Mouse (Mus musculus): Measurements from ENCODE around the gene Il3. TPM values are rescaled to one million over a fixed set of nuclear protein-coding genes. Genes with fewer than 3 reads are reported as not detected.
"Not testable (repeated sequence)": the region's sequence is repeated elsewhere in the genome, so short reads cannot be mapped to it uniquely, and the experiment has no call there.

Il3 gene
- polyA plus RNA-seq, 1 experiment from 2014 or later = not detected

DNA sequence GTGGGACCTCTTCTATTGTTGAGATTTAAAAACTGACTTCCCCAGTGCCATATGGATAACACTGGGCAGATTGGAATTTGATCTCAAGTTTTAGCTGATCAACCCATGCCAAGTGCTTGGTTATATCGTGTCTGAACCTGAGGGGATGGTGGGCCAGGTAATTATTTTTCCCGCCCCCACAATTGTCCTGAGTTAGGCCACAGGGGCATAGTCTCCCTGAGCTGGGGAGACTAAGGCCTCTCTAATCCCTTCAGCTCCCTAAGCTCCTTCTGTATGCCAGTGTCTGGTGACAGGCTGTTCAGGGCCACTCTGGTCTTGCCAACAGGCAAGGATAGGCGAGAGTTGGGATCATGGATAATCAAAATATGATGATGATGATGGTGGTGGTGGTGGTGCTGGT lies 38.3 kb upstream of the Il3 start:
- ATAC-seq (ENCODE audit: insufficient number of reproducible peaks, insufficient read depth, low FRiP score, low read depth) = no peak
- Histone ChIP-seq H3K27ac (ENCODE audit: low read length) (no peak overlapping the region), H3K36me3 (ENCODE audit: control insufficient read depth, insufficient read depth, low read length) (no peaks in the 10 kb centered on the region), H3K4me2 (replicated peaks; ENCODE audit: low read depth, low read length) (no peak overlapping the region), H3K27me3 (ENCODE audit: control insufficient read depth, insufficient read depth, low read length) (0 out of 2 replicates have a peak, but pooled peaks cover 3% of the 10 kb centered on the region), H3K4me3 (ENCODE audit: low read depth, low read length) (no peak overlapping the region), H3K4me1 (ENCODE audit: control insufficient read depth, insufficient read depth, low read length) (peaks cover 4% of the 10 kb centered on the region; the same call in 1 of the 2 replicates), H3K9ac (replicated peaks; ENCODE audit: low read depth, low read length) (no peak overlapping the region), H3K9me3 (ENCODE audit: control insufficient read depth, low read depth, low read length) (no peaks in the 10 kb centered on the region)
- WGBS = 91% methylated on average over 3 of the region's 3 CpGs

DNA sequence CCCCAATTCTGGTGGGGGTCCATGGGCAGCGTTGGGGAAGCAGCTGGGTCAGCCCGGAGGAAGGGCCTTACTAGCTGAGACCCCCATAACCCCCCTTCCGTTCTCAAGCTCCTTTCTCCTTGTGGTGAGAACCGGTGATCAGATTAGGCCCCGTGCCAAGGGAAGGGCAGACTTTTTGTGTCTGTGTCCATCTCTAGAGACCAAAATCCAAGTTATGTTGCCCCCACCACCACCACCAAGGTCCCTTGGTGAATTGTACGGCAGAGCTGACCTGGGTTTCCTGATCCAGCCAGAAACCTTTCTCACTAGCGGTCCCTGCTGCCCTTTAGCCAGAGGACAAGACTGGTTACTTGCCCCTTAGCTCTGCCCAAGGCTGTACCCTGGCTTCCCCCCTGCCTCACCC lies 37.4 kb upstream of the Il3 start:
- no peaks in the 10 kb centered on the region for H3K9me3 ChIP-seq (ENCODE audit: control insufficient read depth, low read depth, low read length)
- H3K27ac ChIP-seq (ENCODE audit: low read length) = no peak overlapping the region
- ATAC-seq (ENCODE audit: insufficient number of reproducible peaks, insufficient read depth, low FRiP score, low read depth) = no peak
- H3K36me3 ChIP-seq (ENCODE audit: control insufficient read depth, insufficient read depth, low read length) = no peaks in the 10 kb centered on the region
- H3K4me2 ChIP-seq (replicated peaks; ENCODE audit: low read depth, low read length) = peak overlapping the region; percentile 92
- 0 out of 2 replicates have a peak, but pooled peaks cover 3% of the 10 kb centered on the region for H3K27me3 ChIP-seq (ENCODE audit: control insufficient read depth, insufficient read depth, low read length)
- H3K4me3 ChIP-seq (ENCODE audit: low read depth, low read length) = peak overlapping the region; percentile 49
- peaks cover 4% of the 10 kb centered on the region; the same call in 1 of the 2 replicates for H3K4me1 ChIP-seq (ENCODE audit: control insufficient read depth, insufficient read depth, low read length)
- H3K9ac ChIP-seq (replicated peaks; ENCODE audit: low read depth, low read length) = peak overlapping the region; percentile 25; the same call in 1 of the 2 replicates
- 5% methylated on average over 7 of the region's 7 CpGs for WGBS

DNA sequence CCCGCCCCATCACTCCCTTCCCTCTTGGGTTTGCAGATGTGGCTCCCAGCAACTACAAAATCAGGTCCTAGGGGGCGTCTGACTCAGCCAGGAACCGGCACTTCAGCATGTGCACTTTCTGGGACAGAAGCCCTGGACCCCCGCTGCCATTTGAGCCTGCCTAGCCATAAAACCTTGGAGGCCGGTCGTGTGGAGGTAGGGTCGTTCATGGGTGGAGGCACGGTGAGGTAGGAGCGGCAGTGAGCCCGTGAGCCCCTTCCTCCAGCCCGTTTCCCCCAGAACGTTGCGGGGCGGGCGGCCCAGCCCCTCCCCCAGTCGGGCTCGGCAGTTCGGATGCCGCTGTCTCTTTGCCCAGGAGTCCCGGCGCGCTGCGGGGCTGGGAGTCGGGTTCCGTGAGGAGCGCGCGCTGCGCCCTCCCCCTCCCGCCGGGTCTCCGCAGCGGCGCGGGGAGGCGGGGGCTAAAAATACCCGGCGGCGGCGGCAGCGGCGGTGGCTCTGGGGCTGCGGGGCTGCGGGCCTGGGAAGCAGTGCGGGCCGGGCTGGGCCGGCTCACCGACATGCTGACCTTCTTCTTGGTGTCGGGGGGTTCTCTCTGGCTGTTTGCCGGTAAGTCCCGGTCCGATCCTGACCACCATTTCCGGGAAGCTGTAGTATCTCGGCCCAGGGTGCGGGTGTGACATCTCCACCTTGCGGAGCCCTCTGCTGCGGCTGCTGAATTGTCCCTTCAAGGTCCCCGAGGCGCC lies 36.8 kb upstream of the Il3 start, which contains the start of gene Acsl6:
Acsl6 (plus strand) TSS at position 71 of the 743 bp plus-strand sequence.
- Histone ChIP-seq H3K27ac (ENCODE audit: low read length) (no peak within 1 kb of the TSS), H3K9ac (replicated peaks; ENCODE audit: low read depth, low read length) (peak within 1 kb of the TSS; percentile 25; the same call in 1 of the 2 replicates), H3K27me3 (ENCODE audit: control insufficient read depth, insufficient read depth, low read length) (0 out of 2 replicates have a peak, but pooled peaks cover 3% of the 10 kb centered on the region), H3K36me3 (ENCODE audit: control insufficient read depth, insufficient read depth, low read length) (no peaks in the 10 kb centered on the region), H3K9me3 (ENCODE audit: control insufficient read depth, low read depth, low read length) (no peaks in the 10 kb centered on the region), H3K4me3 (ENCODE audit: low read depth, low read length) (peak within 1 kb of the TSS; percentile 49), H3K4me1 (ENCODE audit: control insufficient read depth, insufficient read depth, low read length) (peaks cover 4% of the 10 kb centered on the region; the same call in 1 of the 2 replicates), H3K4me2 (replicated peaks; ENCODE audit: low read depth, low read length) (peak within 1 kb of the TSS; percentile 92)
- no peak for ATAC-seq (ENCODE audit: insufficient number of reproducible peaks, insufficient read depth, low FRiP score, low read depth)
- WGBS = under 1% methylated on average over 59 of the region's 59 CpGs

DNA sequence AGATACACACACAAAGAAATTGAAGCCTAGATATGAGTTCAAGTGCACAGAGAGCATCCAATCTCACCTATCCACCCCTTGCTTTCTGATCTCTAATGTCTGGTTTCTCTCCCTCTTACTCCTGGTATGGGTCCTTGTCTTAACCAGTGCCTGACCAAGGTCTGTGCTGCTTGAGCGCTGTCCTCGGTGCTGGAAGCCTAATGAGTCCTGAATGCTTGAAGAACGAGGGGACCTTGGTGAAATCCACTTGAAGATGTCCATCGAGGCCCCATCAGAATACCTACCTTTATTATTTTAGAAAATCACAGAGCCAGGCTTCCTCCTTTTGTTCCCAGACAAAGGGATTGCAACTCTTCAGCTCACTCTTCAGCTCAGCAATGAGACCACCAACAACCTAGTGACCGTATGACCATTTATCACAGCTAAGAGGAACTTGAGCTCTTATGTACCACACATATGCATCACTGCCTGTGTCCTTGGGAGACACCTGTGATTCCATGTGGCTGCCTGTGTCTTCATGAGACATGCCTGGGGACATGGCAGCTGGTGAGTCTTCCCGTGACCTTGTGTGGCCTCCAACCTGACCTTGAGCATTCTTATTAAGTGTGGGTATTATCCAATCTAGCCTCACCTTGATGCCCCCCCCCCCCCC lies 36.1 kb upstream of the Il3 start:
- Histone ChIP-seq H3K36me3 (ENCODE audit: control insufficient read depth, insufficient read depth, low read length) (no peaks in the 10 kb centered on the region), H3K4me3 (ENCODE audit: low read depth, low read length) (no peak overlapping the region), H3K4me1 (ENCODE audit: control insufficient read depth, insufficient read depth, low read length) (peaks cover 4% of the 10 kb centered on the region; the same call in 1 of the 2 replicates), H3K27ac (ENCODE audit: low read length) (no peak overlapping the region), H3K9me3 (ENCODE audit: control insufficient read depth, low read depth, low read length) (no peaks in the 10 kb centered on the region), H3K4me2 (replicated peaks; ENCODE audit: low read depth, low read length) (peak overlapping the region; percentile 92; the same call in 1 of the 2 replicates), H3K9ac (replicated peaks; ENCODE audit: low read depth, low read length) (no peak overlapping the region), H3K27me3 (ENCODE audit: control insufficient read depth, insufficient read depth, low read length) (0 out of 2 replicates have a peak, but pooled peaks cover 3% of the 10 kb centered on the region)
- no peak for ATAC-seq (ENCODE audit: insufficient number of reproducible peaks, insufficient read depth, low FRiP score, low read depth)
- 24% methylated on average over 6 of the region's 6 CpGs for WGBS

DNA sequence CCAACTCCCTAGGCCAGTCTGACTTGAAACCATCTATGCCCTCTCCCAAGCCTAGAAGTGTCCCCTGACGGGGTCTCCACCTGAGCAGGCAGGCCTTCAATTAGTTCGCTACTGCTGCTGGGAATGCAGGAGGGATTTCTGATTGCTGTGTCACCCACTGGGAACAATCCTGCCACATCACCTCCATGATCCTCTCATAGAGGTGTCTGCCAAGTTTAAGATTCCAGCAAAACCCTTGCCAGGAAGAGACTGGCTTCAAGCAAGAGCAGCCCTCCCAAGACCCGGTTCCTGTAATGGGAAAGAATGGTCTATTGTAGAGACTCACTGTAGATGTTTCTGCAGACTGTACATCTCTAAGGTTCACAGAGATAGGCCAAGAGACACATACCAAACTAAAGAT lies 35.5 kb upstream of the Il3 start:
- no peak overlapping the region for H3K4me3 ChIP-seq (ENCODE audit: low read depth, low read length)
- peaks cover 4% of the 10 kb centered on the region; the same call in 1 of the 2 replicates for H3K4me1 ChIP-seq (ENCODE audit: control insufficient read depth, insufficient read depth, low read length)
- no peak for ATAC-seq (ENCODE audit: insufficient number of reproducible peaks, insufficient read depth, low FRiP score, low read depth)
- no peak overlapping the region for H3K27ac ChIP-seq (ENCODE audit: low read length)
- no peaks in the 10 kb centered on the region for H3K36me3 ChIP-seq (ENCODE audit: control insufficient read depth, insufficient read depth, low read length)
- no peak overlapping the region for H3K4me2 ChIP-seq (replicated peaks; ENCODE audit: low read depth, low read length)
- H3K9me3 ChIP-seq (ENCODE audit: control insufficient read depth, low read depth, low read length) = no peaks in the 10 kb centered on the region
- 85% methylated on average over 3 of the region's 3 CpGs for WGBS
- H3K9ac ChIP-seq (replicated peaks; ENCODE audit: low read depth, low read length) = no peak overlapping the region
- H3K27me3 ChIP-seq (ENCODE audit: control insufficient read depth, insufficient read depth, low read length) = 0 out of 2 replicates have a peak, but pooled peaks cover 3% of the 10 kb centered on the region

DNA sequence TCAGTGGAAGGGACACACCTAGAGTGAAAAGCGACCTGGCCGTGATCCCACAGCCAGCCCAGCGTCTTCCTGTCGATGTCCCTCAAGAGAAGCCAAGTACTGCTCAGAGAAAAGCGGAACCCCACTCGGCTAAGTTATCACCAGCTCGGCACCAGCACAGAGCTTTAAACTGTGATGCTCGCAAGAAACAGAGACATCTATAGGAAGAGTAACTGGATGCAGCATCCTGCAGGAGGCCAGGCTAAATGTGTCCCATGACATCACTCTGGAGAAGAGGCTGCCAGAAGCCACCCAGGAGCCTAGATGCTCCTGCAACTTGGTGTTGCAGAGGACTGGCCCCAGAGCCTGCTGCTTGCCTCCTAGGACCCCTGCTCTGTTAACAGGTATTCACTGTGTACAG lies 34.9 kb upstream of the Il3 start:
- Histone ChIP-seq H3K27ac (ENCODE audit: low read length) (no peak overlapping the region), H3K36me3 (ENCODE audit: control insufficient read depth, insufficient read depth, low read length) (no peaks in the 10 kb centered on the region), H3K27me3 (ENCODE audit: control insufficient read depth, insufficient read depth, low read length) (0 out of 2 replicates have a peak, but pooled peaks cover 3% of the 10 kb centered on the region), H3K9me3 (ENCODE audit: control insufficient read depth, low read depth, low read length) (no peaks in the 10 kb centered on the region), H3K9ac (replicated peaks; ENCODE audit: low read depth, low read length) (no peak overlapping the region), H3K4me1 (ENCODE audit: control insufficient read depth, insufficient read depth, low read length) (peaks cover 4% of the 10 kb centered on the region; the same call in 1 of the 2 replicates), H3K4me3 (ENCODE audit: low read depth, low read length) (no peak overlapping the region), H3K4me2 (replicated peaks; ENCODE audit: low read depth, low read length) (no peak overlapping the region)
- WGBS = 87% methylated on average over 8 of the region's 8 CpGs
- no peak for ATAC-seq (ENCODE audit: insufficient number of reproducible peaks, insufficient read depth, low FRiP score, low read depth)

DNA sequence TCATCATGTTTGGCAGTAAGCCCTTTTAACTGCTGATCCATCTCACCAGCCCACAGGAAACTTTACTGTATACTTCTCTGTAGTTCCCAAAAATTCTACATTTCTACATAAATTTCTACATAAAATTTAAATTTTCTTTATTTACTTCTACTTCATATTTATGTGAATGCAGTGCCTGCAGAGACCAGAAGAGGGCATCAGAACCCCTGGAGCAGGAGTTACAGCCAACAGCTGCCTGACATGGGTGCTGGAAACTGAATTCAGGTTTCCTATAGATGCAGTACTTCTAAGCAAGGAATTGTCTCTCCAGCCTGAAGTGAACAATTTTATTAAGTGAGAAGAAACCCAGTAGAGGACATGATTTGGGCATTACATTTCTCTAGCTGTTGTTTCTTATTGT lies 31.7 kb upstream of the Il3 start:
- Histone ChIP-seq H3K4me1 (ENCODE audit: control insufficient read depth, insufficient read depth, low read length) (no peaks in the 10 kb centered on the region), H3K4me2 (replicated peaks; ENCODE audit: low read depth, low read length) (no peak overlapping the region), H3K27ac (ENCODE audit: low read length) (no peak overlapping the region), H3K9me3 (ENCODE audit: control insufficient read depth, low read depth, low read length) (no peaks in the 10 kb centered on the region), H3K36me3 (ENCODE audit: control insufficient read depth, insufficient read depth, low read length) (no peaks in the 10 kb centered on the region), H3K9ac (replicated peaks; ENCODE audit: low read depth, low read length) (no peak overlapping the region), H3K27me3 (ENCODE audit: control insufficient read depth, insufficient read depth, low read length) (0 out of 2 replicates have a peak, but pooled peaks cover 3% of the 10 kb centered on the region), H3K4me3 (ENCODE audit: low read depth, low read length) (no peak overlapping the region)
- ATAC-seq (ENCODE audit: insufficient number of reproducible peaks, insufficient read depth, low FRiP score, low read depth) = no peak

DNA sequence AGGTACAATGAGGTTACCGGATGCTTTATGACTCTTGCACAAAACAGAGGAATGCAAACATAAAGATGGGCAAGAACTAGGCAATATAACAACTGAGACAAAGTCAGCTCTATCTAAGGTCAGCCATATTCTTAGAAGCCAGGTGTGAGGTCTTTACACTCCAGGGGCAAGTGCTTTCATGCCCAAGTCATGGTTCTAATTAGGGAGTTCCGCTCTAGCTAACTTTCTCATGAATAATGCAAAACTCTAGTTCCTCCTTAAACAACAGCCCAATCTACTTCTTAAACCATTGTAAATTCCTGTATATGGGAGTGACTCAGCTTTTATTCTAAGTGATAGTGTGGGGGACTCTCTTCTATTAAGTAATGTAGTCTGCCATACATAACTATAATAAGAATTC lies 30.4 kb upstream of the Il3 start:
- H3K4me2 ChIP-seq (replicated peaks; ENCODE audit: low read depth, low read length); H3K27ac ChIP-seq (ENCODE audit: low read length); H3K9me3 ChIP-seq (ENCODE audit: control insufficient read depth, low read depth, low read length); H3K4me1 ChIP-seq (ENCODE audit: control insufficient read depth, insufficient read depth, low read length); H3K4me3 ChIP-seq (ENCODE audit: low read depth, low read length); H3K36me3 ChIP-seq (ENCODE audit: control insufficient read depth, insufficient read depth, low read length); ATAC-seq (ENCODE audit: insufficient number of reproducible peaks, insufficient read depth, low FRiP score, low read depth); H3K9ac ChIP-seq (replicated peaks; ENCODE audit: low read depth, low read length); H3K27me3 ChIP-seq (ENCODE audit: control insufficient read depth, insufficient read depth, low read length): not testable (repeated sequence)
- 93% methylated on average over 2 of the region's 2 CpGs for WGBS
